Mouse (Mus musculus) spleen, postnatal 10 days (tissue): Measurements from ENCODE around the gene Gdf2.

Experiments
- DNase-seq, 2 experiments: peaks; one replicate each; pipeline ENCODE4 v3.0.0; 2021 to 2022; ENCODE audit warnings: low spot score in 2 of 2

Gene Gdf2

DNA sequence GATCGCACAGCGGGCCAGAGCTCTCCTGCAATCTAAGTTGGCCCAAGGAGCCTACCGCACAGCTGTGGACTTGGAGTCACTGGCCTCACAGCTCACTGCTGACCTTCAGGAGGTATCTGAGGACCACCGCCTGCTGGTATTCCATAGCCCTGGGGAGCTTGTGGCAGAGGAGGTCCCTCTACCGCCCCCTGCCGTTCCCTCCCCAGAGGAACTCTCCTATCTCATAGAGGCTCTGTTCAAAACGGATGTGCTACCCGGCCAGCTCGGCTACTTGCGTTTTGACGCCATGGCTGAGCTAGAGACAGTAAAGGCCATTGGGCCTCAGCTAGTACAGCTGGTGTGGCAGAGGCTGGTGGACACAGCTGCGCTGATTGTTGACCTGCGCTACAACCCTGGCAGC lies 15.2 kb downstream of the Gdf2 start:
- no peak for DNase-seq

- no peak for DNase-seq
These were observed 17.3 kb downstream of the Gdf2 start for GRCm38 (mm10) chr14:33958186-33958585.

- no peak for DNase-seq
These were observed 18.0 kb downstream of the Gdf2 start for GRCm38 (mm10) chr14:33958841-33959240.

DNA sequence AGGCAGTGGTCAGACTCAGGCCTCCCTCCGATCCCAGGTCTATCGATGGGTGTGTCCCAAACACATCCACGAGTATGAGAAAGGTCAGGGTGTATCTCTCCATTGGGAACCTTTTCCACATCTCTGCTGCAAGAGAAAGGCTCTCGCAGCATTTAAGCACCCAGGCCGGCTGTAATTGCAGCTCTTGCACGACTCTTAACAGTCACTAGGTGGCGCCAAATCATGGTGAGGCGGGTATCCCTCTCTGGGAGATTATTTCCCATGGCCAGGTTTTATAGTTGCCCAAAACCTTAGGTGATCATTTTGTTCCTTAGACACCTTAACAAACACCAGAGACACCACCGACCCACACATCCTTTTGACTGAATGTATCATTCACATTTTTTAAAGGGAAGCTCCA lies 18.5 kb downstream of the Gdf2 start:
- DNase-seq: peak in 1 of 2 experiments; percentile 31

DNA sequence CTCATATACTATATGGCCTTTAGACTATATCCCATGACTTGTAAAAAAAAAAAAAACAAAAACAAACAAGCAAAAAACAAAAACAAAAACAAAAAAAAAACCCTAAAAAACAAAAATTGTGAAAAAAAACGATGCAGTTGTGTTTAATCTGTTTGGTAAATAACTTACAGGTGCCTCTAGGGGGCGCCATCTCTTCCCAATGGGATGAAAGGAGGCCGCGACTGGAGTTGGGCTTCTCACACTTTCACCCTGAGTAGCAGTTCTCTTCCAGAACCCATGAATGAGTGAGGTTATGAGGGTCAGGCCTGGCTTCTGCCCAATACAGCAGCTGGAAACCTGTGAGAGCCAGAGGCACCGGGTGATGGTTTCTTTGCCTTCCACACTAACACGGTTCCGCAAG lies 24.8 kb downstream of the Gdf2 start:
- no peak for DNase-seq

DNA sequence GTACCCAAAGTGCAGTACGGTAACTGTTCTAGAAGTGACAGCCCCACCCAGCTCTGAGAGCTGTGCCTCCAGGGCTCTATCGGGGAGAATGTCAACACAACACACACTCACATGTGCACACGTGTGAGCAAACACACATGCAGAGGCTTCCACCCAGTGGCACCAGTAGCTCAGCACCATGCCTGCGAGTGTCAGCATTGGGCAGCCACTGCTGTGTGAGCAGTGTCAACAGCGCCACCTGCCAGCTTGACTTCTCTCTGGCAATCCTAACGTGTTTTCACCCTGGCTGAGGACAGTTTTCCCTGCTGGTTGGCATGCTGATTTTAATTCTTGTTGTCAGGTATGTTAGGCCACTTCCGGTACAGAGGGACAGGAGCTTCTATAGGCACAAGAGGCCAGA lies 31.8 kb downstream of the Gdf2 start:
- DNase-seq: no peak

DNA sequence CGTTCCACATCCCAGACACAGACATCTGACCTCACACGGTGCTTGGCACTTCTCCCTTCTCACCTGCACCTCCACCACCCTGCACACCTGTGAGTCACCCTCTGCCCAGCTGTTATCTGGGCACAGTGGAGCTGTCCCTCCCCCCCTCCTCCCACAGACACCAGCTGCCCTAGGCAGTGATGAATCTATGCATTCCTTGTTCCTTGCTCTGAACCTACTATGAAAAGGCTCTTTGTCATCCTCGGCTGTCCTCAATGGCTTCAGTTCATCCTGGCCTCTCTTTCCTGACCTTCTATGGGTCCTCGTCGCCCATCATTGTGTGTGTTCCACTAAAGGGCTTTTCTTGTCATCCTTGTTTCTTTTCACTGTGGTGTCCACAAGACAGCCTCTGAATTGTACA lies 33.9 kb downstream of the Gdf2 start:
- no peak for DNase-seq

GRCm38 (mm10) chr14:33977748-33978147 lies 36.9 kb downstream of the Gdf2 start:
- DNase-seq: no peak

GRCm38 (mm10) chr14:33978604-33979059 lies 37.8 kb downstream of the Gdf2 start, which contains the start of gene Zfp488:
TSS of gene Zfp488 (minus strand) at chr14:33978764.
- no peak for DNase-seq

DNA sequence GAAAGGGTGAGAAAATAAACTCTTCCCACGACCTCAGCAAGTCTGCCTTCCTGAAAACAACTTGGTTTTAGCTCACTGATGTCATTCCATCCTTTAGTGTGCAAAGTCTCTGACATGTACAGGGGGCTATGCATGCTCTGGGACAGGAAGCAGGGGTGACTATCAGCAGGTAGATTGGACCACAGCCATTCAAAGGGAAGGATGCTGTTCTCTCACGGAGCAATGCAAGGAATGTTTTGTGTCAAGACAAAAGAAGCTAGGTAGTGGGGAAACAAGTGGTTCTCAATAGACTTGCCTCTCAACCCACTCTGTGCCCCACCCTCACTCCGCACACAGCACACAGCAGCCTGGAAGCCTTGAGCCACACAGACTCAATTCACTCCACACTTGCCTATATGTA lies 48.4 kb downstream of the Gdf2 start:
- DNase-seq: no peak

- no peak for DNase-seq
These were observed 51.1 kb downstream of the Gdf2 start for GRCm38 (mm10) chr14:33991971-33992370.

DNA sequence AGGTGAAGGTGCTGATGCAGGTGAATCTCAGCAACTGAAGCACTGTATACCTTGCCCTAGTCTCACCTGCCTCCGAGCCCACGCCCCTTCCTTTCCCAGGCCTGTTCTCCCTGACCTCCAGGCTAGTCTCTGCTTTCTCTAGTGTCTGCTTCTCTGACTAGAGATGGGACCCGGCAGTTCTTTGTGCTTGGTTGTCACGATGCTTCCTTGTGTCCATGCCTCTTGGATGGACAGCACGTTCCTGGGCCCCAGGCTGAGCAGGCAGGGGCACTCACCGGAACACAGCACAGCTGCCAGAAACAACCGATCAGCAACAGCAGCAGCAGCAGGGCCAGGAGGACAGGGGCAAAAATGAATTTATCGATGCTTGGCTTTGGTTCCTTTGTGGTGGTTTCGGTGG lies 52.2 kb downstream of the Gdf2 start:
- no peak for DNase-seq

DNA sequence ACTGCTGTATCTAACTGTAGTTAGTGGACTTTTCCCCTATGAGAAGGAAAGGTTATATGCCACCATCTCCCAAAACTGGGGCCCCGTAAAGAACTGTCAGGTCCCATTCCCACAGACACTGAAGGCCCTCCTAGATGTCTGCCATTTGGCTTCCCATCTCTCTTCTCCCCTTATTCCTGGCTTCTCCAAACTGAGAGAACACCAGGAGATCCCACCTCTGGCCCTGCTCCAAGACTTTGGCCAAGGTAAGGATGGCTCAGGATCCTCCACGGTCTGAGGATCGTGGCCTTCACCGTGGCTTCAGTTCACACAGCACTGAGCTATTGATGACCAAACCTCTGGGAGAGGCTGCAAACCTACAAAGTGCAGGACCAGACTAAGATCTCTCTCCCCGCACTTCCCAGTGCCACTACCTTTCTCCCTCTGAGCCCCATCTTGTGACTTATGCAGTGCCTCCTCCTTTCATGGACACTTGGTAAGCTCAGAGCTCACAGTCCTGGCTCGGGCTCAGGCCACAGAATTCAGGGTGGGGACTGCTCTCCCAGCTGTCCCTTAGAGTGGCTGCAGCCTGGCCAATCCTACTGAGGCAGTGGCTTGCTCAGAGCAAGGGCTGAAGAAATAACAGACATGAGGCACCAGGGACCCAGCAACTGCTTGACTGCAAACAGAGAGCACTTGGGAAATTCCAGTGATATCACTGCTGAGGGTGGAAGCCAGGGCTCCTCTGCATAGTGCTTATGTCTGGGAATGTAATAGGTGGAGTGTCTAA lies 52.9 kb downstream of the Gdf2 start:
- DNase-seq: no peak
